Mouse (Mus musculus): ENCODE measurements around the gene Kir3dl1.
"Not testable (repeated sequence)": the region's sequence is repeated elsewhere in the genome, so short reads cannot be mapped to it uniquely, and the experiment has no call there.

The Kir3dl1 gene

DNA sequence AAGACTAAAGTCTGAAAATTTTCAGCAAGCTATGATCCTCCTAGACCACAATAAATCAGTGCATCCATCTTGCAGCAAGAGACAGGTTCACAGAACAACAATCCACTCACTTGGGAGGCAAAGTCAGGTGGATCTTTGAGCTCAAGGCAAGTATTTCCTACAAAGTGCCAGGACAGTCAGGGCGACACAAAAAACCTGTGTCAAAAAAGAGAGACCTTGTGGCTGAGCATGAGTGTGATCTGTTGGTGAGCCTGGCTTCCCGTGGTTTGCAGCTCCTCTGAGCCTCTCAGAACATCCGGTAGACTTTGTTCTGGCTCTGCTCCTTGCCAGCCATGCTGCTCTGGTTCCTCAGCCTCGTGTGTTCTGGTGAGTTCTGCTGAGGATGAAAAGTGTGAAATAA, at the start of gene Kir3dl1:
Gene Kir3dl1 (plus strand): TSS at position 301 of the 400 bp plus-strand sequence.
- DNase-seq (ENCODE audit: low spot score in 2 of 2): not testable (repeated sequence)

GRCm38 (mm10) chrX:136543956-136544355, 26.2 kb downstream of the Kir3dl1 start, which contains the start of gene Kir3dl2:
Kir3dl2 (minus strand) TSS chrX:136544056.
- not testable (repeated sequence) for DNase-seq (ENCODE audit: low spot score in 2 of 2)

GRCm38 (mm10) chrX:136569094-136569493, 51.3 kb downstream of the Kir3dl1 start:
- not testable (repeated sequence) for DNase-seq (ENCODE audit: low spot score in 2 of 2)

All from heart, adult 9 months (tissue).